23 mouse cellular contexts compared by ENCODE assay signal in the genomic region with DNA sequence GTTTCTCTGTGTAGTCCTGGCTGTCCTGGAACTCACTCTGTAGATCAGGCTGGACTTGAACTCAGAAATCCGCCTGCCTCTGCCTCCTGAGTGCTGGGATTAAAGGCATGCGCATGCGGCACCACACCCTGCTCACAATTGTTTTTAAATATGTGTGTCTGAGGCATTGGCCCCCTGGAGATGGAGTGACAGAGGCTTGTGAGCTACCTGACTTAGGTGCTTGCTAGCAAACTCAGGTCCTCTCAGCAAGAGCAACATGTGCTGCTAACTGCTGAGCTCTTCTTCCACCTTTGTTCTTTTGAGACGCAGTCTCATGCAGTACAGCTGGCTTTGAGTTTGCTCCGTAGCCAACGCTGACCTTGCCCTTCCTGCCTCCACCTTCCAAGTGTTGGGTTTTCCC. TPM values are rescaled to one million over a fixed set of nuclear protein-coding genes. Genes with fewer than 3 reads are reported as not detected.
"Had no signal": no experiment of that assay in that cellular context is flagged by ENCODE, and none has a peak within 500 bp of the region (broad histone marks: within the 10 kb centered on the region; RNA-seq: fewer than 3 reads in every experiment).

No protein-coding gene starts in this region.

- H3K4me1 ChIP-seq: neural tube, embryonic 12.5 days; neural tube, embryonic 13.5 days; stomach, embryonic 15.5 days had no signal

- H3K9me3 ChIP-seq: neural tube, embryonic 12.5 days; neural tube, embryonic 13.5 days; neural tube, embryonic 15.5 days; stomach, embryonic 15.5 days had no signal

- H3K4me3 ChIP-seq: neural tube, embryonic 12.5 days; neural tube, embryonic 13.5 days; neural tube, embryonic 15.5 days; stomach, embryonic 15.5 days had no signal

- H3K27ac ChIP-seq: neural tube, embryonic 12.5 days; neural tube, embryonic 13.5 days; neural tube, embryonic 15.5 days; stomach, embryonic 15.5 days; stomach, postnatal 0 days had no signal

- H3K36me3 ChIP-seq: neural tube, embryonic 12.5 days; neural tube, embryonic 13.5 days; neural tube, embryonic 15.5 days; stomach, embryonic 15.5 days had no signal

- H3K4me2 ChIP-seq: neural tube, embryonic 12.5 days; neural tube, embryonic 13.5 days; neural tube, embryonic 15.5 days; stomach, embryonic 15.5 days had no signal

- DNase-seq: right cerebral cortex, adult 18-20 months; right cerebral cortex, postnatal 14 days; right cerebral cortex, postnatal 25 days; right cerebral cortex, postnatal 4 days; spleen, adult 18-20 months; thymus, adult 18-20 months; thymus, adult 2 months; thymus, postnatal 14 days; thymus, postnatal 25 days; thymus, postnatal 36 days; thymus, postnatal 4 days had no signal

- H3K9ac ChIP-seq: neural tube, embryonic 12.5 days; neural tube, embryonic 13.5 days; neural tube, embryonic 15.5 days; stomach, embryonic 15.5 days had no signal

RNA-seq across cellular contexts. Expression of gene Gm26992, which starts 31.0 kb away (rescaled TPM):
- total RNA-seq: neutrophil, adult 5-6 weeks had no signal
- polyA plus RNA-seq: neural tube, embryonic 12.5 days; neural tube, embryonic 13.5 days; neural tube, embryonic 14.5 days; neural tube, embryonic 15.5 days; small intestine, adult 2 months; spleen, adult 2 months; stomach, embryonic 14.5 days; stomach, embryonic 15.5 days; stomach, embryonic 16.5 days; stomach, postnatal 0 days; thymus, postnatal 0 days had no signal

RNA-seq across cellular contexts. Expression of gene Tsx, which starts 38.5 kb away (rescaled TPM):
- total RNA-seq: neutrophil, adult 5-6 weeks had no signal
- polyA plus RNA-seq: spleen, adult 2 months; stomach, postnatal 0 days had no signal
